Mouse (Mus musculus): Measurements from ENCODE around the gene Kidins220. TPM values are rescaled to one million over a fixed set of nuclear protein-coding genes. Genes with fewer than 3 reads are reported as not detected.

Kidins220 gene
- total RNA-seq (2021): 10 to 100 TPM; 67.8 to 80.8 TPM
- long read RNA-seq, experiment 1, partial matches to known transcripts: 4 of 21 reads
- long read RNA-seq, experiment 1, other reads (novel, unspliced or antisense): 17 of 21 reads
- long read RNA-seq, experiment 2, partial matches to known transcripts: 4 of 28 reads
- long read RNA-seq, experiment 2, other reads (novel, unspliced or antisense): 24 of 28 reads

DNA sequence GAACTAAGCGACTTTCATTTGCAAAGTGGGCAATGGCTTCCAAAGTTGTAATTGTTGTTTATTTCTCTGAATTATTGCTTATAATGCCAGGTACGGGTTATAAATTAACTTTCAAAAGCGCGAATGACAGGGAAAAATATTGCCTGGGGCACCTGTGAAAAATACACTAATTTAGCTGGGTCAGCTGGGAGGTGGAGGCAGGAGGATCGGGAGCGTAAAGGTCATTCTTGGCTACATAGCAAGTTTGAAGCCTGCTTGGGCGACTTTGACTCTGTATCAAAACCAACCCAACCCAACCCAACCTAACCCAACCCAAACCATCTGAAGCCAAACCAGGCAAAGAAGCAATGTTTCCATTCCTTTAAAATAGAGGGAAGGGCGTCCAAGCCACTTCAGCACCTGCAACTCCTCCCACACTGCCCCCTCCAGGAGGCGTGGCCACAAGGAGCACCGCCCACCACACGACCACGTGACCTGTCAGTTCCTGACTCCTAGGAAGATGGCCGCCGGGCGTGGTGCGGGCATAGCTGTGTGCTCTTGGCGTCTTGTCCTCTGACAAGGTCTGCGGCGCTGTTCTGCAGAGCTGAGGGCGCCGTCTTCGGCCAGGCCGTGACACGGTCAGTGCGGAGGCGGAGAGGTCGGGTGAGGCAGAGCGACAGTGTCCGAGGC is at the start of gene Kidins220:
Kidins220 (plus strand) TSS at position 480 of the 669 bp plus-strand sequence.
- peak; percentile 98 for DNase-seq

GRCm38 (mm10) chr12:24925276-24925675 is 49.4 kb upstream of the Kidins220 start:
- no peak for DNase-seq

DNA sequence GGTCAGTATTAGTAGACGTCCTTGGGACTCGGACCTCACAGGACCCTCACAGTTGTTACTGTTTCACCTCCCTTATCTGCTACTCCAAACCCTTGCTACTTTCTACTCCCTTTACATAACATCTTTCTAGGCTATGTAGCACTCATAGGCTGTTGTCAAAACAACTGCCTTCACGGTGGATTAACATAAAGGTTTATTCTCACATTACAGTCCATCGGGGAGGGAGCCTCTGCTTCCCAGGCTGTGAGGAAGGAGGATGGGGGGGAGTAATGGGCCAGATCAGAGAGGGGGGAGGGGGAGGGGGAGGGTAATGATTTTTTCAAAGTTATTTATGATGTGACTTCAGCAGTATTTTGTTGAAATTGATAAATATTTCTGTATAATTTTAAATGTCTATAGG is 49.0 kb upstream of the Kidins220 start:
- DNase-seq: no peak

GRCm38 (mm10) chr12:24928051-24928748 is 46.5 kb upstream of the Kidins220 start:
- no peak for DNase-seq

GRCm38 (mm10) chr12:24929043-24929442 is 45.7 kb upstream of the Kidins220 start:
- DNase-seq: no peak

- peak; percentile 12 for DNase-seq
Observed at GRCm38 (mm10) chr12:24930760-24931159, 44.0 kb upstream of the Kidins220 start.

DNA sequence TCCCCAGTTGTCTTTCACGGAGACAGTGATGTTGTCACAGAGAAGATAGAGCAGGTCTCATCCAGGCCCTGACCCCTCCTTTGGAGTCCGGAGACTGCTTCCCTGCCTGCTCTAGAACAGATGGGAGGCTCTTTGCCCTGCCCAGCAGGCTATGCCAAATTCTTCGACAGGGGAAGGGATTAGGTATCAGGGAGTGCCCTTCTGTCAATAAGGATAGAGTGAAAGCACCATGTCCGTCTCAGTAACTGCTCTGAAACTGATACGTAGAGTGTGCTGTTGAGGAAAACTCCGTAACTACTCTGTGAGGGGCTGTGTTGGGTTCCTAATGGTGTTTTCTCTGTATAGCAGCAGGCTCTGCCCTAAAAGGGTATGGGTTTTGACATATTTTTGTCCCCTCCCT is 42.6 kb upstream of the Kidins220 start:
- DNase-seq: no peak

DNA sequence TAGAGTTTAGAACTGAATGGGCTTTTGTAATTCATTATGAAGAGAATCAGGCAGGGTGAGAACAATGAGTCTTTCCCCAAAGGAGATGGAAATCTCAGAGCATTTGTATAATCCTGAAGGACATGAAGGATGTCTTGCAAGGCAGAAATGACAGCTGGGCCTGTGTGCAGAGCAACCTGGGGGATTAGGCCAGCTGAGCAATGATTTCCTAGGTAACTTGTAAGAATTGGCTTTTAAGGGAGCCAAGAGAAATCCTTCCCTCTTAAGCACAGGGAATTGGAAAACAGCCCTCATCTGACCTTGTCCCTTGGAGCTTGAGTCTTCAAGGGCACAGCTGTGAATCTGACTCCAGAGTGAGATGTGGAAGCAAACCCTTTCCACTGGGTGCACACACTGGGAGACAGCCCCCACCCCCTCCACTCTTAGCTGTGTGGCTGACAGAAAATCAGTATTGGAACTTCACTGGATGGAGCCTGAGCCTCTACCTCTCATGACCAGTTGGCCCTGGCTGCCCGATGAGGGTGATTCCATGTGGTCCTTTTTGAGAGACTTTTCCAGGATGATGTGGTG is 41.4 kb upstream of the Kidins220 start:
- peak; percentile 29 for DNase-seq

DNA sequence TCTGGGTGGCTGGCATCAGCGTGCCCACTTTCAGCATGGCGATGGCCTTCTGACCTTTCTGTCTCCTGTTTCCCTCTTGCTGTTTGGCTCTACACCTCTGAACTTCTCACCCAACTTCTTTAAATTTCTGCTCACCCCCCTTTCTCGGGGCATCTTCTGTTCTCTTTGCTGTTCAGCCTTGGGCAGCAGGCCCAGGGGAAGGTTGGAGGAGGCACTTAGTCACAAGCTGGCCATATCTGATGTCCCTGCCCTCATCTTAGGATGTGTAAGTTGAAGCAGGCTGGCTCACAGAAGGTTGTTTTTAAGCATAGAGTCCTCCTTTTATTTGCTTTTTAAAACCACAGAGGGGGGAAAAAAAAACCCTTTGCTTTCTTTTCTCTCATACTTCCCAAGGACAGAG is 40.7 kb upstream of the Kidins220 start:
- peak; percentile 63 for DNase-seq

GRCm38 (mm10) chr12:24936281-24936680 is 38.4 kb upstream of the Kidins220 start:
- DNase-seq: no peak

- DNase-seq: no peak
Observed at GRCm38 (mm10) chr12:24939372-24939771, 35.4 kb upstream of the Kidins220 start.

DNA sequence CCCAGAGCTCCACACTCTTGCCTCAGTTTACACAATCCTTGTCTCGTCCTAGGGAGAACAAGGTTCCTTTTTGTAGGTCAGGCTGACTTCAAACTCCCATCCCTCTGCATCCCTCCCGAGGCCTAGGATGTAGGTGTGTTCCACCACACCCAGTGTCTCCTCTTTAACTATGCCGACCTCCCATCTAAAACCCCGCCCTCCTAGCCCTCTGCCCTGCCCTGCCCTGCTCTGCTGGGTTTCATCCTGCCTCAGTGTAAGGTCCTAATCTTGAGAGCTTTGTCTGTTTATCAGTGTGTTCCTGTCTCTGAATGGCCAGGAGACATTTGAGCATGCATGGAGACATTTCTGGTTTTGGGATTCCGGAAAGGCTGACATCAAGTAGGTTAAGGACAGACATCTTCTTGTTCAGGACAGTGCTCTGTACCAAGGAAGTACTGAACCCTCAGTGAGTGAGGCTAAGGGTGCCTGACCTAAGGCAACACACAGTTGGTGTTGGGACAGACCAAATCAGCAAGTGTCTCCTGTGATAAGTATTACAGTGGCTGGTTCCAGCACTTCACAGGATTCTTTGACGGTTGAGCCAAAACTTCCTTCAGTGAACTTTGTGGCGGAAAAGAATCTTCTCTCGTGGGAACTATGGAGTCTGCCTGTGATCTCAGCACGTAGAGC is 32.0 kb upstream of the Kidins220 start:
- DNase-seq: no peak

- no peak for DNase-seq
Observed at GRCm38 (mm10) chr12:24943427-24943826, 31.3 kb upstream of the Kidins220 start.

DNA sequence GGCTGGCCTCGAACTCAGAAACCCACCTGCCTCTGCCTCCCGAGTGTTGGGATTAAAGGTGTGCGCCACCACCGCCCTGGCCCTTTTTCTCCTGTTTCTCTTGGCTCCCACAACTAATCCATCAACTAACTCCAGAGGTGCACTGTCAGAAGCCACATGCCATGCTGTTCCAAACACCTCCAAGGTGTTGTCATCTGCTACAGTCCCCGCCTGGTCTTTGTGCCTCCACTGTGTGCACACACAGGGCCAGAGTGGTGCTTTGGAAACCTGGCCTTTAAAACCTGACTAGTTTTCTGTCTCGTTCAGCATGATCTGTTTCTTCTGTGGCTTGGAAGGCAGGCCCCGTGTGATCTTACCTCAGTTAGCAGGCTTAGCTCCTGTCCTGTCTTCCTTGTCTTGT is 30.1 kb upstream of the Kidins220 start:
- no peak for DNase-seq

- no peak for DNase-seq
Observed at GRCm38 (mm10) chr12:24947065-24947464, 27.7 kb upstream of the Kidins220 start.

DNA sequence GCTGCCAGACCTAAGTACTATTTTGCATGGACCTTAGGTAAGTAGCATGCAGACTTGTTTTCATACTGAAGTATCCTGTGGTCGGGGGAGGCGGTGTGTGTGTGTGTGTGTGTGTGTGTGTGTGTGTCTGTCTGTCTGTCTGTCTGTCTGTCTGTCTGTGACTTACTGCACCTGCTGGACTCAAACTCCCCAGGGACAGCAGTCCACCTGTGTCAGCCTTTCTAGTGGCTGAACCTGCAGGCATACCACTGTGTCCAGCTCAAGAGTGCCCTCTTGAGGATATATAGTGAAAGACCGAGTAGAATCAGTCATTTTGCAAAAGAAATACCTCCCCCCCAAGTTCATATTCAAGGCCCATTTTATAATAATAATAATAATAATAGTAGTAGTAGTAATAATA is 26.4 kb upstream of the Kidins220 start:
- peak; percentile 51 for DNase-seq

- DNase-seq: no peak
Observed at GRCm38 (mm10) chr12:24950376-24951046, 24.2 kb upstream of the Kidins220 start.

DNA sequence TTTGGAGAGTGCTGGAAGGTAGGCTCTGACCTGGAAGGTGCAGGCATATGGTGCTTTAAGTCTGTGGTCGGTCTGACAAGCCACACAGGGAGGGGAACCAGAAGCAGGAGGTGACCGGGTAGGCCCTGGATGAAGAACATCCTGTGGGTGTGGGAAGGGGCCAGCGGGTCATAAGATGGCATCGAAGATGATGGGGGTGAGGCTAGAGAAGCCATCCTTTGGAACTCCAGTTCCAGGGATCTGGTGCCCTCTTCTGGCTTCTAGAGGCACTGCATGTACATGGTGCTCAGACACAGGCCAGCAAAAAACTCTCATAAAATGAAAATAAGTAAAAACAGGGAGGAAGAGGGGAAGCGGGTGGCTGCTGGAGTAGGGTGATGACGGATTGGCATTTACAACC is 22.6 kb upstream of the Kidins220 start:
- DNase-seq: peak; percentile 73

DNA sequence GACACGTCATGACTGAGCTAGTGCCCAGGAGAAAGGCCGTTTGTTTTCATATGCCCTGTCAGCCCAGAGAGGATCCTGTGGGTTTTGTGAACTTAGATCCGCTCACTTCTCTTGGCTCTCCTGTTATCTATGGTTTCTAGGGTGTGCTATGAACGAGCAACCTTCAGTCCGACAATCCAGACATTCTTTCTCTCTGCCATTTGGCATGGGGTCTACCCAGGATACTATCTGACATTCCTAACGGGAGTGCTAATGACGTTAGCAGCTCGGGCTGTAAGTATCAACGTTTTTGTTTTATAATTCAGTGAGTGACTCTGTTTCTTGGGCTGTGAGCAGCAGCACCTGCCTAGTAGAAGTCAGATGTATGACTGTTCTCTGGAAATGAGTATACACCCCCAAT is 19.6 kb upstream of the Kidins220 start:
- DNase-seq: no peak

DNA sequence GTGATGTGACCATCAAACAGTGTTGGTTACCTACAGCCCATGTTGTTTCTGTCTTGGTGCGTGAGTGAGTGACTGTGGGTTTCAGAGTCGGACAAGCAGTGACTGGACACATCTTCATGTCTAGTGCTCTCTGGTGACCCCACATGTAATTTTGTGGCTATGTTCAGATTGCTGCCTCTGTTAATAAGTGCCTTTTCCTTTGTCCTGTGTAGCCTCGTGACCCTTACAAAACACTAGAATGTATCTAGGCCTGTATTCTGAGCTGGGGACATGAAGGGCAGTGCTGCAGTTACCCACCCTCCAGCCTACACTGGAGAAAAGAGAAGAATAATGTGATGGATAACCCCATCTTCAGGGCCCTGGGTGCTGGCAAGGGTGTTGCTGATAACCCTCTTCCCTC is 16.2 kb upstream of the Kidins220 start:
- no peak for DNase-seq

- no peak for DNase-seq
Observed at GRCm38 (mm10) chr12:24961821-24962220, 12.9 kb upstream of the Kidins220 start.

DNA sequence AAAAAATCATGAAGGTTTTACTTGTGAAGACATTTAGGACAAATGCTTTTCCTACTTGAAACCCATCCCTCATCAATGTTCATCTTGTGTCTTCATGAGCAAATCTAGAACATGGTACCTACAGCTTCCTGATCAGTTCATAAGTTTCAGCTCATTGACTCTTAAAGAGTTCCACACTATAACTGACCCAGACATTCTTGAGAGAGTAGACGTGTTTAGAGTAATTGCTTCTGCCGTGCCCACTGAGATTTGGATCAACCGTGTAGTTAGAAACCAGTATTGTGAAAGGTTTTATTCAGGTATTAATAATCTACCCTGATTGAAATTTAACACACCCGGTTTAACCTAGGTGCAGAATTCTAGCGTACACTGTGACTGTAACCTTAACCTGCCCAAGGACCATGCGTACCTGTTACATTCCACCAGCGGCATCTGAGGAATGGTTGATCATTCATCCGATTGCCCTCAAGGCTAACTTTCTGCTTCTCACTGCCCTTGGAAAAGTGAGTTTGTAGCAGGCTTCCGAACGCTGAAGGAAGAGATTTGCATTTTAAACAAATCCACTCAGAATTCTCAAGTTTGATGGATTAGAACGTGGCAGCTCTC is 12.3 kb upstream of the Kidins220 start:
- DNase-seq: no peak
